Mouse (Mus musculus): ENCODE data around the gene Vmn1r231. TPM values are rescaled to one million over a fixed set of nuclear protein-coding genes. Genes with fewer than 3 reads are reported as not detected.
A peak's percentile ranks its signal among the peaks of the same experiment; 100 is the strongest.

Gene Vmn1r231
- total RNA-seq (2017): not detected in 3 replicates

GRCm38 (mm10) chr17:20904991-20905390, at the start of gene Vmn1r231:
Gene Vmn1r231, minus strand, starts transcription at chr17:20905091.
- ATAC-seq (replicated peaks; ENCODE audit: insufficient number of reproducible peaks, low FRiP score, low TSS enrichment, poor library complexity, severe bottlenecking): no peak

- ATAC-seq (replicated peaks; ENCODE audit: insufficient number of reproducible peaks, low FRiP score, low TSS enrichment, poor library complexity, severe bottlenecking): no peak
These were observed 41.7 kb upstream of the Vmn1r231 start for GRCm38 (mm10) chr17:20946636-20947035.

- ATAC-seq (replicated peaks; ENCODE audit: insufficient number of reproducible peaks, low FRiP score, low TSS enrichment, poor library complexity, severe bottlenecking): no peak
These were observed 41.2 kb upstream of the Vmn1r231 start for GRCm38 (mm10) chr17:20946026-20946565.

GRCm38 (mm10) chr17:20944985-20945891, 40.3 kb upstream of the Vmn1r231 start, which contains the start of gene Ppp2r1a:
Gene Ppp2r1a, plus strand, starts transcription at chr17:20945311.
- ATAC-seq (replicated peaks; ENCODE audit: insufficient number of reproducible peaks, low FRiP score, low TSS enrichment, poor library complexity, severe bottlenecking): peak; percentile 98

- ATAC-seq (replicated peaks; ENCODE audit: insufficient number of reproducible peaks, low FRiP score, low TSS enrichment, poor library complexity, severe bottlenecking): no peak
These were observed 39.3 kb upstream of the Vmn1r231 start for GRCm38 (mm10) chr17:20944226-20944625.

- no peak for ATAC-seq (replicated peaks; ENCODE audit: insufficient number of reproducible peaks, low FRiP score, low TSS enrichment, poor library complexity, severe bottlenecking)
These were observed 14.7 kb upstream of the Vmn1r231 start, which contains the start of gene Vmn1r232 for GRCm38 (mm10) chr17:20919614-20920013. Gene Vmn1r232, minus strand, starts transcription at chr17:20919714.

GRCm38 (mm10) chr17:20840144-20840543, 64.7 kb downstream of the Vmn1r231 start, which contains the start of gene Vmn1r230:
Gene Vmn1r230, plus strand, starts transcription at chr17:20840444.
- ATAC-seq (replicated peaks; ENCODE audit: insufficient number of reproducible peaks, low FRiP score, low TSS enrichment, poor library complexity, severe bottlenecking): no peak

Other genes with a start within 250 kb of the Vmn1r231 start
- not detected in 3 replicates for gene Vmn1r226, start 222.2 kb downstream of the Vmn1r231 start, total RNA-seq (2017)
- gene Vmn1r227, start 175.2 kb downstream of the Vmn1r231 start, total RNA-seq (2017): not detected in 3 replicates
- 0.95 TPM in 1 of 3 replicates, not detected in the others for gene Vmn1r228, start 118.9 kb downstream of the Vmn1r231 start, total RNA-seq (2017)
- gene Vmn1r229, start 93.5 kb downstream of the Vmn1r231 start, total RNA-seq (2017): not detected in 3 replicates
- gene Vmn1r230, start 64.6 kb downstream of the Vmn1r231 start, total RNA-seq (2017): not detected in 3 replicates
- gene Vmn1r232, start 14.6 kb upstream of the Vmn1r231 start, total RNA-seq (2017): not detected in 3 replicates
- gene Ppp2r1a, start 40.2 kb upstream of the Vmn1r231 start, total RNA-seq (2017): 105 to 145 TPM (median 139 TPM) in 3 replicates
- not detected in 3 replicates for gene Vmn1r233, start 91.4 kb upstream of the Vmn1r231 start, total RNA-seq (2017)
- 14.8 to 28.5 TPM (median 21.0 TPM) in 3 replicates for gene Zfp160, start 103.8 kb upstream of the Vmn1r231 start, total RNA-seq (2017)

Measured in monocyte, adult 5-6 weeks (primary cell).